Mouse (Mus musculus): ENCODE measurements around the gene Ube2h.

Ube2h gene

DNA sequence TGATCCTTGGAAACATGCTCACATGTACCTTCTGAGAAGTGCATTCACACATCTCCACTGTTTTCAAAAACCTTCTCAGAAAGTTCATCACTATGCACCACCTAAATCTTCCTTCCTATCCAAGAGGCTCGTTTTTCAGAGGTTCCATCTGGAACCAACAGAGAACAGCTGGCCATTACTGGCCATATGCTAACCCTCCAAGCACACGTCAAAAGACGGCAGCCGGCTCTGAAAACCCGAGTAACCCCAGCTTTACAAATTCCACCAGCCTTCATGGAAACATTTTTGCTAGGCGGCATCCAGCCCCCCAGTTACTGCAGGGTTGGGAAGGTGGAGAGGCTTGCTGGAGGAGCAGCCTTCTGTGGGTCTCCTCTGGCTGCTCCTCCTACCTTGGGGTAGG lies 122.3 kb downstream of the Ube2h start:
- no peak for DNase-seq

DNA sequence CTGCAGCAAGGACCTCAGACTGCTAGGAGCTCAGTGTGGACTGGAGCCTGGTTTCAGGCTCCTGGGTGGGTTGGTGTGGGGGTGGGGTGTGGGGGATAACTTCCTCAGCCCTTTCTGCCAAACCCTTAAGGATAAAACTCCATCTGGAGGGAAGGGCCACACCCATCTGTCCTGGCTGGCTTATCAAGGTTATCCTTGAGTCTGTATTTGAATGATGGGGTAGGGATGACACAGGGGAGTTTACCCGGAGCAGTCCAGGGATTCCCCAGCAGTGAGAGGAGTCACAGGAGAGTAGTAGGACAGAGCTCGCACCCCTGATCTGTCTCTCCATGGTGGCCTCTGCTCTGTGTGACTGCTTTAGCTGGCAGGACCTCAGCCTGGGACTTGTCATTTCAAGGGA lies 124.0 kb downstream of the Ube2h start:
- no peak for DNase-seq

DNA sequence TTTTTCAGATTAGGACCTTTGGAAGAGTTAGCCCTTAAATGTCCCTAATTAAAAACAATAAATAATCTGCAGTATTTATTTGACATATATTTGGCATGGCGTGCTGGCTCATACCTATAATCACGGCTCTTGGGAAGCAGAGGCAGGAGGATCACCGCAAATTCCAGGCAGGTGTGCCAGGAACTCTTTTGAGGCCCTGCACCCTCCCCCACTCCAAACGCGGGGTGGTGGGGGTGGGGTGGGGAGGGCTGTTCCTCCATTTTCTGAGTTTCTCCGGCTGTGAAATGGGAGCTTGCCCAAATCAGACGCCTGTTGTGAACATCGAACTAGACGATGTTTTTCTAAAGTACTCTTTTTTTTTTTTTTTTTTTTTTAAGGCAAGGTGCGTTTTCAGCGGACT lies 125.3 kb downstream of the Ube2h start:
- DNase-seq, result no peak

DNA sequence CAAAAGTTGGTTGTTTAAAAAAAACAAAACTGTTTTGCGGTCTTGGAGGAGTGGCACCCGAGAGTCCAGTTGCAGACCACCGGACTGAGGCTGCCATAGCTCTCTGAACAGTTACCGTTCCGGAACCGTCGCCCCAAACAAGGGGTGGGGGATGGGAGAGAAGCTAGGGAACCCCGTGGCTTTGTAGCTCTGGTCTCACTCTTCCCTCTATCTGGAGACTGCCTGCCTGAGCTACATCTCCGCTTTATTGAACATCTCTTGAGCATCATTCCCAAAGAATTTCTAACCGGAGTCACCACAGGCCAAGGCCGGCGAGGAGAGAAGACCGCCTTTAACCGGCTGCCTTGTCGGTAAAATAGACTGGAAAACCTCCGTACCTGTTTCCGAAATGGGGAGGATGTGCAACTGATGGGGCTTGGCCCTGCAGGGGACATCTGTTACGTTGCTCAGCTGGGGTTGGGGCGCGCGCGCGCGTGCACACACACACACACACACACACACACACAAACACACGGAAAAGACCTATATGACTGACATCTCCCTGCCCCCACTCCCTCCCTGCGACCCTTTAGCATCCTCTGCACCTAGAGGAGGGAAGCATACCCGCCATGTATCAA lies 126.2 kb downstream of the Ube2h start:
- peak in 1 of 2 experiments; percentile 7 for DNase-seq

DNA sequence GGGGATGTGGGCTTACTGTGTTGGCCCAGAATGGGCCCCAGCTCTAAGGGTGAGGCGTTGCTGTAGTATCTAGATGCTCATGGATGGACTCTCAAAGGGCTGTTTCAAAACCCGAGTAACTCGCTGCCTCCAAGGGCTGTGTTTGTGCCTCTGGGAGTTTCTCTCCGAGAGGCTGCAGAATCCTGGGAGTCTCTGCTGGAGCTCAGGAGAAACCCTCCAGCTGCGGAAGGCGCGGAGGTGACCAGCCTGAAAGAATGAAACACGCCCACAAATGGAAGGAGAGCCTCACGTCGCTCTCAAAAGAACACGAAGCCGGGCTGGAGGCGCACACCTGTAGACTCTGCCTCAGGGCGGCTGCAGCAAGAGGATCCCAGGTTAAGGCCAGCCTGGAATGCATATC lies 127.0 kb downstream of the Ube2h start:
- peak in 1 of 2 experiments; percentile 9 for DNase-seq

DNA sequence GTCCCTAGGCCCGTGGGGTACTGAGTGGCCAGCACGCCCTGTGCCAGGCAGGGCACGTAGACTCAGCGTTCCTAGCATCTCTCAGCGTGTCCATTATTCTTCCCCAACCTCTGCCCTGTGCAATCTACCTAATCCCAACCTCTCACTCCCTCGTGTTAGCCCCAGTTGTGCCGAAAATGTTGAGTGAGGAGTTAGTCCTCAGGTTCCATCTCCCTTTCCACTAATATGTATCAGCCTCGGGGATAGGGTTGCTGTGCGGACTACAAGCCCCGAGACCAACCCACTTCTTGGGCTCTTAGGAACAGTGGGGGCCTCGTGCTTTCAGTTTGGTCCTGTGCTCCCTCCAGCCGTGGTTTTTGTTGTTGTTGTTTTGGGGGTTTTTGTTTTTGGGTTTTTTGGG lies 127.8 kb downstream of the Ube2h start:
- no peak for DNase-seq

DNA sequence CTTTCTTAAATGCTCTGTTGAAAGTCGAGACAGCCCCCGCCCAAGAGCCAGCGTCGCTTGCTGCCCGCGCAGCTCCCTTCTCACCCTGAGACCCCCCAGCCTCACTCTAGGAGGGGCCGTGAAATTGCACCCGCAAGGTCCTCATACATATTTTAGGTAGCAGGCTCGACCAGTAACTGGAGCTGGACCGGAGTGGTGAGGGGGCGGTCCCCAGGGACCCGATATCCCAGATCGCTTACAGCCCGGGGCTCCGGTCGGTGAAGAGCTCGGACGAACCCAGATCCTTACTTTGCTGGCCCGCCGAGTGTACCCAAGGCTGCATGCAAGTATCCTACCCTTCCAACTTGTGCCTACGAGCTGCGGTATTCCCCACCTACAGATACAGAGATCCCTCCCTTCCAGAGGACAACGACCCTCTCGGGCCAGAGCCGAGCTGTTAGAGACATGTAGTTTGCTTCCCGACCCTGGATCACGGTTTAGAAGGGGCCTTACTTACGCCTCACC lies 128.4 kb downstream of the Ube2h start:
- DNase-seq, result no peak

DNA sequence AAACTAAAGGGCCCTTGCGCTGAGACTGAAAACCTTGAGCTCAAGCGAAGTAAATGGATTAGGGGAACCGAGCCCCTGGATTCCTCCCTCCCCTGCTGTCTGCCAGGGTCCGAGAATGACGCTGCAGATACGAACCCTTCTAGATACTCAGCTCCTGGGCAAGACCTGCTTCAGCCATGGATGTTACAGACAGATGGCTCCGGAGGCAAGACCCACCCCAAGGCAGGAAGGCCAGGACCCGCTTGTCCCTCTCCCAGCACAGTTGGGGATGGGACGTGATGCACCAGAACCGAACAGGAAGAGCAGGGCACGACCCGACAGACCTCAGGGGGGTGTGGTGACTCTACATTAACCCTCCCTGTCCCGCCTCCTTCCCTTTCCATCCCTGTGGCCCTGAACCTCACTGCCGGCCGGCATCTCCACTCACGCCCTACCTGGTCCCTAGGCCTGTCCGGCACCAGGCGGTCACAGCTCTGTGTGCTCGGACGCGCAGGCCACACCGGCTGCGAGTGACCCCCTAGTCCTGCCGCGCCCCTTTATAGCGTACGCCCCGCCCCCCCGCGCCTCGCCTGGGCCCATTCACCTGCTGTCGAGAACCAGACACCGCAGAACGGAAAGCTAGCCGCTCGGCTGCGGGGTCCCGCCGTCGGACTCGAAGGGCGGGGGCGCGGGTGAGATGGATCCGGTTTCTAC lies 129.0 kb downstream of the Ube2h start:
- DNase-seq, result peak in 1 of 2 experiments; percentile 9

DNA sequence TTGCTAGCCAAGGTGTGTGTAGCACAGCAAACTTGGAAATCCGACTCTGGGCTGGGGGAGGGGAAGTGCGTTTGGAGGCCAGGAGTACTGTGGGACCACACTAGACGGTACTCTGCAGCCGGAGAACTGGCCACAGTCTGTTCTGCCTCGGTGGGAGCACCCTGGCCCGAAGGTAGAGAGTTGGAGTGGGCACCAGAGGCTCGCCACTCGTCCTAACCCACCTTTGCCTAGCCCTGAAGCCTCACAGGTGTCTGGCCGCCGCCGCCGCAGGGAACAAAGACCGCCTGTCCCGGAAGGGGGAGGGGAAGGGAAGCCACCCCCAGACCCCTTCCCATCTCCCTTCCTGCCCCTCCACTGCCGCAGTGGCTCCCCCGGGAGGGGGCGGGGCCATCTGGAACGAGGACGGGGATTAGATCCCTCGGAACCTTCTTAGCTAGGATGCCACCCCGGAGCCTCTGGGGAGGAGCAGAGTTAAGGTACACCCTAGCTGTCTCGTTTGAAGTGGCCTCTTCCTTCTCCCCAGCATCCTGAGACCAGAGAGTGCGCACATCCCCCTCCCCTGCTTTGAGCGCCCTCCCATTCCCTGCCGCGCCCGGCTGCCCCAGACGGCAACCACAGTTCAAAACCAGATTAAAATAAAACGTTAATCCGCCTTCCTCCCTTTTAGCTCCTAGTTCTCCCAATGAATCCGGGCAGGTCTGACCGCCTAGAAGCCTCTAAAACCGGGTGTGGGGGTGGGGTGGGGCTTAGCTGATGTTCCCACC lies 129.7 kb downstream of the Ube2h start:
- DNase-seq, result peak in 1 of 2 experiments; percentile 5

DNA sequence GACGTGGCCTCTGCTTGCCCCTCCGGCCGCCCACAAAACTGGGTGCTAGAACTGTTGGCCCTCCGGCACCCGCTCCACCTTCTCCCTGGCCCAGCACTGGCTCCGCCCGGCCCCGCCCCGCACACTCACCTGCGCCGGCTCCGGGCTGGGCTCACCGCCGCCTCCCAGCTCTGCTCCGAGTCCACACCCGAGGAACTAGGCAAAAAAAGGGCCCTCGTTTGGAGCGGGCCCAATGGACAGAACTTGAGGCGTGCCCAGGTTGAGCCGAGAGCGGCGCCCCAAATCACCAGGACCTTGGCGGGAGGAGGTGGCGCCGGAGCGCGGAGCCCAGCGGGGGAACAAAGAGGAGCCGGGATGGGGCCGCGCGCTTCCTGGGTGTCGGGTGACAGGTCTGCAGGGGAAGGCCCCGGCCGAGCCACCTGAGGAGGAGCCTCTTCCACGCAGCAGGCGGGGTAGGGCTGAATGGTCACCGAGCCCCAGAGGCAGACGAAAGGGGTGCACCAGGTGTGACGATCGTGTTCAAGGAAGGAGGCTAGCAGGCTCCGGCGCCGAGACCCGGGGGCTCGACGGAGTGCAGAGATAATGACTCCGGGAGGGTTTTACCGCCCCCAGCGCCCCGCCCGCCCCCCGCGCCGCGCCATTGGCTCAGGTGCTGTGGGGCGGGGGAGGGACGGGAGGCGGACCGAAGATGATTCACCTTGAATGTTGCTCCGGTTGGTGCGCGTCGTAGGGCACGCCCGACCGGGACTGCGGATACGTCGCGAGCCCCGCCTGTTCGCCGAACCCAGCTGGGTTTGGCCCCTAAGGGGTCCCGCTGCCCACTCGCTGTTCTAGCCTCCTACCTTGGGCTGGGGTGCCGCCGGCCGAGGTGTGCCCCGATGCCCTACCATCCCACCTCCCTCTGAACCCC lies 130.5 kb downstream of the Ube2h start:
- DNase-seq, result no peak

DNA sequence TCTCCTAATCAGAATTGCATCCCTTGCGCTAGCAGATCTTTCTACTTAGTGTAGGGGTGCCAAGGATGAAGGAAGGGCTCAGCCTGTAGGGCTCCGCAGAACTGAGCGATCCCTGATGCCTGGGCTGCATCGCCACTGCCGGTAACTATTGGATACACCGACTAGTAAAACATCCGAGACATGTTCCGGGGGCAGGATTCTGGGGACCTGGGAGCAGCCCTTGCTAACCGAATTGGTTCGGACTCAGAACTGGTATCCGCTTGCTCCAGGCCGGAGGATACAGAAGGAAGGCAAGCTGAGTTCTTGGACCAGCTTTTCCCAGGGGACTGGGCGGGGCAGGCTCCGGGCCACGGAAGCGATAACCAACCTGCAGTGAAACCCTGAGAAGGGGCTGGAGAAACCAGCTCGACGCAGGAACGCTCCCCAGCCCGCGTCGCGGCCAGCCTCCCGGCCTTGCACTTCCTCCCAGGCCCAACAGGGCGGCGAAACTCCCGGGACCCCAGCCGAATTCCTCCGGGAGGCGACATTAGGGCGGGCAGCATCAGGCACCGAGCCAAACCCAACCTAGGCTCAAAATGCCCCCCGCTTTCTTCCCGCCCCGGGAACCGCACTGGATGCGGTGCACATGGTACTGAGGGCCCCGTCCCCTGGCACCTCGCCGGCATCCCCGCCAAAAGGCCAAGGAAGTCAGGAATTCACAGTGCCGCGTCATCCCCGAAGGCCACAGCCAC lies 131.4 kb downstream of the Ube2h start:
- peak in 1 of 2 experiments; percentile 24 for DNase-seq

DNA sequence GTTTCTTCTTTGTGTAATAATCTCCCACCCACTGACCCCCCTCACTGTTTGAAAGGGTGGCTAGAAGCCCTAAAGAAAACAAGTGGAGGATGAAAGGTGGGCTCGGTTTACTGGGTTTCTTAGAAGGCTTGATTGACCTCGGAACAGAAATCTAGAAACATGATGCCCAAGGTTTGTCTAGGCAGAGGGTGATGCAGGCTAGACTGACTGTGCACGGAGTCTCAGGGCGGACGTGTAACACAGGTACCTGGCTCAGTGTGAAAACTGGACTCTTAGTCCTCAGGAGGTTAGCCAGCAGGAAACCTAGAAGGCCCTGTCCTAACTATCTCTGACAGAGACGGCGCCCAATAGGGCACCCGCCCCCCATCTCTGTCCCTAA lies 131.9 kb downstream of the Ube2h start:
- no peak for DNase-seq

DNA sequence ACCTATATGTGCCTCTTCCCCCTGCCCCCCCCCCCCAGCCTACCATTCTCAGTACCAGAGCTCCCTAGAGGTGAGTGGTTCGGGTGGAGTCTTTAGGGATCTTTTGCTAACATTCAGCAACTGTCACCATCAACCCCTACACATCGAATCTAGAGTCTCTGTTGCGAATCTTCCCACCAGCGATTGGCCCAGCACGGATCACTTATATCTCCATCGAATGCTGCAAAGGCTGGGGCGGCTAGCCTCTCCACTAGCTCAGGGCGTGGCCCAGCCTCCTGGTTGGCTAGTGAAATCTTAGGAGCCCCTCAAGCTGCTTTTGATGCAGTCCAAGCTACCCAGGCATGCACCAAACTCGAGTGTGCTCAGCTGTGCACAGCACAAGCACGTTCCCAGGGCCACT lies 132.4 kb downstream of the Ube2h start:
- DNase-seq, result no peak

DNA sequence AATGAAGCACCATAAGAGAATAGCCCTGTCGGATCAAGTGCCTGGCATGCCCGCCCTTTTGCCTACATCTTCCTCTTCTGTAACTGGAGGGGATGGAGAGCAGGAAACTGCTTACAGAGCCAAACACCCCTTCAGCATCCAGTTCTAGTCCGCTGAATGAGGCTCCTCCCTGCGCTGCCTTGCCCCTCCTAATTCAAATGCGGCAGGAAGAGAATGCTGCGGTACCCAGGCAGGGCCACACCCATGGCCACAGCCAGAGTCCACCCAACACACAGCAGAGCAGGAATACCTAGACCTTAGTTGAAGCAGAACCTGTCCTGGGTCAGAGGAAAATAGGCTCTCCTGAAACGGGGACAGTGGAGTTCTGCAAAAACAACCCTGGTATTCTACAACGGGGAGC lies 133.1 kb downstream of the Ube2h start:
- DNase-seq, result no peak

DNA sequence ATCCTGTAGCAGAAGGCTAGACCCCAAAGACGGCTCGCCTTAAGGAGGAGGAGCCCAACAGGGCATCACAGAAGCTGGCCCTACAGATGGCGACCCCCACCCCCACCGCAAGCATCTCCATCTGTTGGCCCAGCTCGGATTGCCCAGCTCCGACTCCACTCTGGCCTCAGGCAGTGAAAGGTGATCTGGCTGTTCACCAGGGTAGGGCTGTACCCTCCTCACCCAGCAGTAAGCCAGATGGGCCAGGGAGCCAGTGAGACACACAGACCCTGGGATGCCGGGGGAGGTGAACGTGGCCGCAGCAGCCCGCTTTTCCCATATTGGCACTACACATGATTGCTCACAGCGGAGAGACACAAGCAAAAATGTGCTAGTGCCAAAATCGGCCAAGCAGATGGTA lies 135.2 kb downstream of the Ube2h start:
- DNase-seq, result no peak

DNA sequence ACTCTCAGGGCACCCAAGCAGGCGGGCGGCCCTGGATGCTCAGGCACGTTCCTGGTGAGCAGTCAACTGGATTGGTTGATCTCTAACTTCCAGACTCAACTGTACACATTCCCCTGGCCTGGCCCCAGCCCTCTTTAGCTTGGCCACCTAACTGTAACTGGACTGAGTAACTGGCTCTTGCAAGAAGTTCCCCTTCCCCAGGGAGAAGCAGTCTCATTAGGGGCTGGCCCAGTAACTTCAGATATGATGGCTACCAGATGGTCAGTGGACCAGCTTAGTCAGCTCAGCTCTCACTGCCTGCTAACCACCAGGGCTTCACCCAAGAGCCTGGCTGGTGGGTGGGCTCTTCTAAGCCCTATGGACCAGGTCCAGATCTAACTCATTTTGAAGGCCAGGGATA lies 136.1 kb downstream of the Ube2h start:
- no peak for DNase-seq

DNA sequence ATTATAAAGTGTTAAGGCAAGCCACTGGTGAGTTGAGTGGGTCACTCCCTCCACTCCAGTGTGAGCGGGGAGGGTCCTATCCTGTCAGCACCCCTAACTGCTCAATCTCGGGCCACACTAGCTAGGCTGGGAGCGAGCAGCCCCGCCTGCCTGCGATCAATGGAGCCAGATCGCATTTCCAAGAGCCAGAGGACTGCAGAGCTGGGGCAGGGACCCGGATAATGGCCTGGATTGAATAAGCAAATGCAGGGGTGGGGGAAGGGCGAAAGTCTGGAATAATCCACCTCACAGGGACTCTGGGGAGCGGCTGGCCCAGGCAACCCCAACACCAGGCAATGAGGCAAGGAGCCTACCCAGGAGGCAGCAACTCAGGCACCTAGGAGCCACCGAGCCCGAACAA lies 137.1 kb downstream of the Ube2h start:
- DNase-seq, result no peak

DNA sequence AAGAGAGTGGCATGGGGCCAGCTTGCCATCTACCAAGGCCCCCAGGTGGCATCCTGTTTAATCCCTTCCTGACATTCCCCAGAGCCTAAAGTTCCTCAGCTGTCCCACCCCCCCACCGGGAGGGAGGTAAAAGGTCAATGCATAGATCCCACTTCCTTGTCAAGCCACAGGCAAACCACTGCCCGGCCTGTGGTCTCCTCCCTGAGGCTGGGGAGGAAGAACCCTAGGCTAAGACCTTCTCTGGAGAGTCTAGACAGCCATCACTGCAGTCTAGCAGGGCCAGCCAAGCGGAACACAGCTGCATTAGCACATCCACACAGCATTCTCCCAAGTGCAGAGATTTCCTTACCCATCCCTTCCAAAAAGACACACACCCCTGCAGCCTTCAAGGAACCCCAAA lies 138.0 kb downstream of the Ube2h start:
- no peak for DNase-seq

DNA sequence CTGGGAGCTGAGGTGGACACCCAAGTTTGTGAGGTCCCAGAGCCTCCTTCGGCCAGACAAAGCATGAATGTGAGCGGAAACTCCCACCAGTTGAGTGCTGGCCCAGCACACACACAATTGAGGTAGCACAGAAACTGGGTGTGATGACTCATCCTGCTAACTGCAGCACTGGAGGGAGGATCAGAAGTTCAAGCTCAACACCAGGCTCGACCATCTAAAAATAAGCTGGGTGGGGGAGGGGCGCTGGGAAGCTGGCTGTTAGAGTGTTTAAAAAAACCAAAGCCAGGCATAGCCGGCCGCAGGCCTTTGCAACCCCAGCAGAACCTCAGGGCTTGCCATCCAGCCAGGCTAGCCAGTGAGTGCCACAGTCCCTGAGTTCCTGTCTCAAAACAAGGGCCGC lies 142.2 kb downstream of the Ube2h start:
- DNase-seq, result no peak

DNA sequence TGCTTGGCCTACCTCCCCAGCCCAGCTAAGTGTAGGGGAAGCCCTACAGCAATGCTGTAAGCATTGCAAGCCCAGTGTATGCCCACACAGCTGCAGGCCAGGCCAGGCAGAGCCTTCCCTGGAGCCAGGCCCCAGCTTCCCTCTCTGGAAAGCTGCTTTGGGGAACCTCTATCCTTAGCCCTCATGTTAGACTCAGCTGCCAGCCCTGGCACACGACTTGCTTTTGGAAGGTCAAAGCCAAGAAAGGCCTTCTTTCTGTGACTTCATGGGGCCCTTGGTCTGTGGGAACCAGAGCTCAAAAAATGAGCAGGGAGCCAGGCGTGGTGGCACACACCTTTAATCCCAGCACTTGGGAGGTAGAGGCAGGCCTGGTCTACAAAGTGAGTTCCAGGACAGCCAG lies 142.7 kb downstream of the Ube2h start:
- DNase-seq, result no peak
